Mouse (Mus musculus) C2C12 (cell line): ENCODE results near the gene Hs3st5.

ENCODE experiments used
- CEBPB ChIP-seq: IDR thresholded peaks from one replicate; pipeline ENCODE4 v1.6.1; 2011; ENCODE audit warnings: low read depth, mild to moderate bottlenecking, control low read depth, moderate library complexity
- CTCF ChIP-seq: IDR thresholded peaks from one replicate; pipeline ENCODE4 v1.5.1; 2011; ENCODE audit not compliant: control insufficient read depth, insufficient read depth, insufficient read length
- FOSL1 ChIP-seq: IDR thresholded peaks from one replicate; pipeline ENCODE4 v1.8.0; 2011; ENCODE audit warnings: mild to moderate bottlenecking, low read length; ENCODE audit not compliant: poor library complexity, insufficient read depth, severe bottlenecking
- USF1 ChIP-seq: IDR thresholded peaks from one replicate; pipeline ENCODE4 v1.6.1; 2011; ENCODE audit warnings: low read depth, mild to moderate bottlenecking, control low read depth, moderate library complexity

- TF ChIP-seq USF1 = no peak
- no peak for TF ChIP-seq CTCF
- no peak for TF ChIP-seq CEBPB
- TF ChIP-seq FOSL1 = no peak
These were observed 60.6 kb downstream of the Hs3st5 start for GRCm38 (mm10) chr10:36567258-36567657.
